Mouse (Mus musculus) E14TG2a.4 (cell line): Measurements from ENCODE around the gene Magi1.

Experiments used
- CTCF ChIP-seq: conservative IDR thresholded peaks from 2 replicates; pipeline ENCODE4 v1.5.1; 2014; ENCODE audit warnings: low read length
- NANOG ChIP-seq: IDR thresholded peaks from 2 replicates; pipeline ENCODE4 v1.6.1; 2014; ENCODE audit warnings: borderline replicate concordance, low read length, mixed read lengths

DNA sequence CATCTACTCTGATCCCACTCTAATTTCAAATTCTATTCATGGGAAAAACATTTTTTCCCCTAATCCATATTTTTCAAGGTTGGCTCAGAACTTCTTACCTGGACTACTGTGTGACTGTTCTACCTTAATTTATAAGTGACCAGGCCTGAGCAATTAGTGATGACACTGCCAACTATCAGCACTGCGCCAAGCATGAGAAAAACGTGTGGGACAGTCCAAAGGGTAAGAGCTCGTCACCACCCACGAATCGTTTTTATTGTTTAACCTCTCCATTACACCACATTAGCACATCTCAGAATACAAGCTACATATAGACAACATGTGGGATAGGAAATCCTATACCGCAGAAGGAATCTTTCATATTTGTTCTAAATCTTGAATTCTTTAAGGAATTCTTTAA is 347.4 kb downstream of the Magi1 start:
- TF ChIP-seq CTCF (no peak), NANOG (no peak)
